Mouse (Mus musculus) spleen, postnatal 14 days (tissue): Measurements from ENCODE around the gene Acox2.

ENCODE experiments used
- DNase-seq, 2 experiments: peaks; one replicate each; pipeline ENCODE4 v3.0.0; 2021 to 2022; ENCODE audit warnings: low spot score in 2 of 2

The Acox2 gene

DNA sequence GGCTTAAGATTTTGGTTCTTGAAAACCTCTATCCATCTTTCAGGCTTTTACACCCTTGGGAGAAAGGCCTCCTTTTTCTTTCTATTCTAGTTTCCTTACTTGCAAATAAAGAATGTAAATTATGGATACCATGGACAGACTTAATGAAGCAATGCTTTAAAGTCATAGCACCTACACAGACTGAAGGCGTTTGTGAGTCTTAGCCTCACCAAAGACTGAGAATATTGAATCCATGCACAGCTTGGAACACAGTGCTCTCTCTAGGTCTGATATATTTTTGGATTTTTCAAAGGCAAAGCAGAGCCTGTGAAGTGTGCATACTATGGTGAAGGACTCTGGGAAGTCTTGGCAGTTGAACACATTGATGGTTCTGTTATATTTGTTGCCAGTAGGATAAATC lies 9.9 kb downstream of the Acox2 start:
- no peak for DNase-seq

DNA sequence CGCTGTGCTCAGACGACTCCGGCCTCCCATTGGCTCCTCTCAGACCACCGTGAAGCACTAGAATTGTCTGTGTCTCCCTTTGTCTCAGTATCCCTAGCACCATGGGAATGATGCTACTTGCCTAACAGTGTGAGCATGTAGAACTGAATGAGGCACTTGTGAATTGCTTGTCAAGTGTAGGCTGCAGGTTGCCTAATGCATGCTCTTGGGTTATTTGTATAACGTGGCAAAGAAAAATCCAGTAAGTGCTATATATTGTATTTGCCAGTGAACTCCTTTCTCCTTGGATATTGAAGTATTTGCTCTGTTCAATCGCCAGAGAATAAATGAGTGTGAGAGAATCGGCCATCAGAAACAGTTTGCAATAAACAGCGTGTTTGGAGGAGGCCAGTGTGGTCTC lies 12.3 kb downstream of the Acox2 start:
- no peak for DNase-seq

DNA sequence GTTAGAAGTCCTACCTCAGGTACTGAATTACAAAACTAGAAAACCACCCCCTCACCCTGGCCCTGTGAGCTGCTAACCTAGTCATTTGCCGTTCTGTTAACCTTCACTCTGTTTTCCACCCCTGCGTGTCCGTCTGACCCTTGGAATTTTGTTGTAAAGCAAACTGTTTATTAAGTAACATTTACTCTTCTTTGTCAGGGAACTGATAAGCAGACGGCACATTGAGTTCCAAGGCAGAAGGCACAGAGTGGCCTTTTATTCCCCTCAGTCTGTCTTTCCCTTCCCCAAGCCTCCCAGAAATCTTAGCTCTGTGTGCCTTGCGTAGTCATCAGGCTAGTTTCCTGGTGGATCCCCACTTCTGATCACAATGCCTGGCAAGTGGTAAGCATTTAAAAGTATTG lies 14.9 kb downstream of the Acox2 start:
- DNase-seq, result no peak

DNA sequence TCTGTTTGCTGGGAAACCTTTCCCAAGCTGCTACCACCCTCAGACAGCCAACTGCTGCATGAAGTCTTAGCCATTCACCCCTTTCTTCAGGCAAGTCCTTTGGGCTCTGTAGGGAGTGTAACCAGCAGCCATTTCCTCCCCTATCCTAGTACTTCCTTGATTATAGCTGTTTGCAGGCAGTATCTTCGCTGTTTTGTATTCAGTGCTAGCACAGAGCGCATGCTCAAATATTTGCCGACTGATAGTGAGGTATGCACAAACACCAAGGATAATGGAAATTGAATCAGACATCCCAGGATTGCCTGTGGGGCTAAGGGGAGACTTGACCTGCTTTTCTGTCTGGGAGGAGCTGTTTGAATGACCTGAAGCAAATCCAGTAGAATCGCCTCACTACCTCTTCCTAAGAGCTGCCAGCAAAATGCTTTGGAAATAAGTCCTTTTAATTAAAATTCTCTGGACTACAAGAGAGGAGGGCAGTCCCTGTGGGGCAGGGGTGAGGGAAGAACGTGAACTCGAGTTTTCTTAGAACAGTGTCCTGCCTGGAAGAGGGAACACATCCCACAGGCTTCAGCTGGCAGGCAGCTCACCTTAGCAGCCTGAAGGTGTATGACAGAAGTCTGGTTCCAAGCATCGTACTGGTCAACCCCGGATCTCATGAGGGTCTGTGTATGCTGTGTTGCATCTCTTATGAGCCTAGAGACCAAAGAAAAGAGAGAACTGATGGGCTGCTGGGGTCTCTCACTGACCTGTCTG lies 15.8 kb downstream of the Acox2 start:
- no peak for DNase-seq

DNA sequence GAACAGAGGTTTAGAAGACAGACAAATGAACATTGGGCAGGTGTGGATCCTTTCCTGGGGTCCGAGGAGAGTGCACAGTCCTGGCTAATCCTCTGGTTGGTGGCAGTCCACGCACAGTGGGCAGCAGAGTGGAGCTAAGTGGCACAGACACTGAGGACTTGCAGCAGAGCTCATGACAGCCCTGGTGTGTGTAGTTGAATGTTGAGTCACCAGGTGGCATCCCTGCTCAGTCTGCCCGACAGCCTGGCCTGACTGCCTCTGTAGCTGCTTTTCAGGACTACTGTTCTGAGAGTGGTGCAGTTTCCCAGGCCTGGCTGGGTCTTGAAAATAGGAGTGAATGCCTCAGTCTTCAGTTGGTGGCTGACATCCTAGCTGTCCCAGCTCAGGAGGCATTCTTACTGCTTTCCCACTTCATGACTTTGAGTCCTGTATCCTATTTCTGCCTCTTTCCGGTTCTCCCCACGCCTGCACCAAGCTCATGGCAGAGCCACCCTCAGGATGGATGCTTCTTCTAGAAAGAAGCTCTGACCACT lies 16.7 kb downstream of the Acox2 start:
- DNase-seq, result no peak

DNA sequence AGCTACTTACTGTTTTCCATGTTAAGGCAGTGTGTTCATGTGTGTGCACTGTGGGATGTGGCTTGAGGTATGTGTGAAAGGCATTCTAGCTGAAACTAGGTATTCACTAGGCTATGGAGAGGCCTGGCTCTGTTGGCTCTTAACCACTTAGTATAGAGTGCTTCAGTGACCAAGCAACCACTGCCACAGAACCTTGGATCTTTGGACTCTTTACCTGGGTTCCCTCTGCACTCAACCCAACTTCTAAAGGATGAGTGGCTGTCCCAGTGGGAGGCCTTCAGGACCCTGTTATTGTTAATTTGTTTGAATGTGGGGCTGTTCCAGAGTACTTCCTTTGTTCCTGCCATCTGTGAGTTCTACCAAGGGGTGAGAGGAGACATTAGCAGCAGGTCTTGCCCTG lies 17.3 kb downstream of the Acox2 start:
- DNase-seq, result no peak

DNA sequence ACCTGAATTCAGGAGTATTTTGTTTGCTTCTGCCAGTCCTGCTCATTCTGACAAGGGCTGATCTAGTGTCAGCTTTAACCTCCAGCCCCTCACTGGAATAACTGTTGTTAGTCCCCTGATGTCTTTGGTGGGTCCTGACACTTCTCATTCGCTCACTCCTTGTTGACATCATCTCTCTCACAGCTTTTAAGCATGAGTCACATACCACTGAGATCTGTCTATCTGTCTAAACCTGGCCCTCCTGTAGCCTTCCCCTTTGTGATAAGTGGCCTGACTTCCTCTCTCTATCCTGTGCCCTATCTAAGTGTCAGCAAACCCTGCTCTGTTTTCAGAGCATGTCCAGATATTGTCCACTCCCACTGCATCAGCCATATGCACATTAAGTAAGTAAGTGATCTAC lies 25.9 kb downstream of the Acox2 start:
- no peak for DNase-seq

DNA sequence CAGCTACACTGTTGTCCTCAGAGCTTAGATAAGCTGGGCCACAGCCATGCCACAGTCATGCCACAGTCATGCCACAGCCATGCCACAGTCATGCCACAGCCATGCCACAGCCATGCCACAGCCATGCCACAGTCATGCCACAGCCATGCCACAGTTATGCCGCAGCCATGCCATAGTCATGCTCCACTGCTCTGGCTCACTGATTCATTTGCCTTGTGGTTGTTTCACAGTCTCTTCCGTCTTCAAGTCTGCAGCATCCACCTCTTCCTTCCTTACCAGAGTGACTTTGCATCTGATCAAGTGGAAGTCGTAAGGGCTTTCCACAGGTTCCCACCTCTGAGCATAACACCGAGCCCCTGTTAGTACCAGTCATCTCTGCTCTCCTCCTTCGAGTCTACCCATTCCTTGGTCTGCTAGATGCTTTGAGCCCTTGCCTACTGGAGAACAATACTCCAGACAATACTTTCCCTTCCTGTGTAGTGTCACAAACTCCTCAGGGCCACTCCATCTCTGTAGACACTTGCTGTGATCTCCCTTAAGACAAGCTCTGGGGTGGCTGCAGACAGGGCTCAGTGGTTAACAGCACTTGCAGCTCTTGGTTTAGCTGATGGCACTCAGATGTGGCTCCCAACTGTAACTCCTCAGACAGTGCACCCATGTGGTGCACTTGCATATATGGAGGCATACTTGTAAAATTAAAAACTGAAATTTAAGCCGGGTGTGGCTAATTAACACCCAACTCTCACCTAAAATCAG lies 26.8 kb downstream of the Acox2 start:
- no peak for DNase-seq

DNA sequence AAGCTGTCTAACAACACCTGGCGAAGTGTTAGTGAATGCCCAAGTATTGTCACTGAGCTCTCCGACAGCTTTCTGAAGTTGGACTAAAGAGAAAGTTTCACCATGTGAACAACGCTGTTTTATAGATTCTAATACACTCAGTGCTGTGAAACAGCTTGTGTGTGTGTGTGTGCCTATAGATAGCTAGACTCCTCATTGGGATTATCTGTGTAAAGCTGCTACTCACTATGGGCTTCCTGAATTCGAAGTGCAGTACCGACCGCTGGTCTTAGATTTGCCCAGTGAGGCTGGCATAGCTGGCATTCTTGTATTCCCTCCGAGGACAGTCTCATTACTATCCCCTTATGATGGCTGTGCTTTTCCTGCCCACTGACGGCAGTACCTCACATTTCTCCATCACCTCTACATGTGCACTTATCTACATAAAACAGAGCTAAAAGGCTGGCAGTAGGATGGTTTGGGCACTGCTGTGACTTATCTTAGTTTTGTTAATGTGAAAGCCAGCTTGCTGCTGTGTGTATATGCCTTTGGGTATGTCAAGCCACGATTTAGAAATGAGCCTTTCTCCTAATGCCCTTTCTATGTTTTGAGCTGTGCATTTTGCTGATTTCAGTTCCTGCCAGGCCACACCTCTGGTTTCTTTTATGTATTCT lies 29.7 kb downstream of the Acox2 start:
- no peak for DNase-seq

DNA sequence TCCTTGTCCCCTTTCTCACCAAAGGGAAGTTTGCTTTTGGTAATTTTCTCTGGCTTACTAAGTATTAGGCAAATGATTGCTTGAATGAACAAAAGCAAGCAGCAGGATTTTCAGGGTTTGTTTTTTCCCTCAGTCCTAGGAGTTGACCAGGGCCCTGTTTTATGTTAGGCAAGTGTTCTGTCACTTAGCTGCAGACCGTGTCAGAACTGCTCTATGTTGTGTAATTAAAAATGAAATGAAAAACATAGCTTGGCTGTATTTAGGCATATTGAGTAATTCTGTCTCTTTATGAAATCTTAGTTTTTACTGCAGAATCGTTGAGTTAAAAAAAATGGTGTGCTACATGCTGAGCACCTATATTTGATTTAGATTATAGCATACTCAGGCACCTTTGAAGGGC lies 34.3 kb downstream of the Acox2 start:
- DNase-seq, result no peak

DNA sequence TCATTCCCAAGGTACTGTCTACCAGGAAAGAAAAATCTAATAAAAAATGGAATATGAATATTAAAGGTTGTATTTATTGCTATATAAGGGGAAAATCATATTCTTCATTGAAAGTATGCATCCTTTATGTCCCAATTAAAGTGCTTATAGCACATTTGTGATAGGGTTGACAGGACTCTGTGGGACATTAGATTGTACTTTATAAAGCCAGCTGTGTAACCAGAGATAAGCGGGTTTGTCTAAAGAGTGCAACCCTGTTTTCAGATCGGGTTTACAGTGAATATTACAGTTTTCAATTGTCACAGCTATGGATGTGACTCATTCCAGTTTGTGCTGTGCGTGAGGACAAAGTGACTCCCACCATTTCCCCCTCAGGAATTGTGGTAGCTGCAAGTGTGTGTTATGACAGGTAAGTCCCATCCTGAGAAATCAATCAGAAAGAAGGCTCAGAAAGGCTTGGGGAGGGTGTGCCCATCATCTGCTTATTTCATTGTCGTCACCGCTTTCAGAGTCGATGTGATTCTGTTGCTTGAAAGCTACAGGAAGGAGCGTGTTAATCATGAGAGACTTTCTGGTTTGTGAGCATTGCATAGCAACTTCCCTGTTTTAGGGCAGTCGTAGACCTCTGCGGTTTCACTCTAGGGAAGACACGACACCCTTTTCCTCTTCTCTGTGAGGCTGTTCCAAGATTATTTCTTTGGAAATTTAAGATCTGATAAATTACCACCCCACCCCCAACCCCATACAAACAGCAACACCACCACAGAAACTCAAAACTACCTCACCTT lies 35.5 kb downstream of the Acox2 start:
- no peak for DNase-seq

DNA sequence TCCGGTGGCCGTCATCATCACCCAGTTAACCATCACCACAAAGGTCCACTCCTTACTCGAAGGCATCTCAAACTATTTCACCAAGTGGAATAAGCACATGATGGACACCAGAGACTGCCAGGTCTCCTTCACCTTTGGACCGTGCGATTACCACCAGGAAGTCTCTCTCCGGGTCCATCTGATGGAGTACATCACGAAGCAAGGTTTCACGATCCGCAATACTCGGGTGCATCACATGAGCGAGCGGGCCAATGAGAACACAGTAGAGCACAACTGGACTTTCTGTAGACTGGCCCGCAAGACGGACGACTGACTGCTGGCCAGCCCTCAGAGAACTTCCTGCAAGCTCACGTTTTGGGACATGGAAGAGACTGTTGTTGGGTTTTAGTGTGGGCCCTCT lies 36.6 kb downstream of the Acox2 start:
- no peak for DNase-seq

DNA sequence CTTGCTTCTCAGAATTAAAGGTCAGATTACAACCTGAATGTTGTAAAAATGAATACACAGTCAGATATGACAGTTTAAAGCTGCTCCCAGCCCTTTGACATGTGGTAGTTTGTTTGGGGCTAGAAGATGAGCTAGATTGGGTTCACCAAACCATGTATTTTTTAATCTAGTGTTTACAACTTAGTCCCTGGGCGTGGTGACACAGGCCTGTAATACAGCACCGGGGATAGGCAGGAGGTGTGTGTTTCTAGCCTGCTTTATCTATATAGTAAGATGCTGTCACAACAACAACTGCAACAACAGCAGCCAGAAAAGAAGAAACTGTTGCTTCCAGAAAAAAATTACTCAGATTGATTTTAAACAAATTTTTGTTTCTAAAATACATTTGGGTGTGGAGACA lies 38.2 kb downstream of the Acox2 start:
- DNase-seq, result no peak

DNA sequence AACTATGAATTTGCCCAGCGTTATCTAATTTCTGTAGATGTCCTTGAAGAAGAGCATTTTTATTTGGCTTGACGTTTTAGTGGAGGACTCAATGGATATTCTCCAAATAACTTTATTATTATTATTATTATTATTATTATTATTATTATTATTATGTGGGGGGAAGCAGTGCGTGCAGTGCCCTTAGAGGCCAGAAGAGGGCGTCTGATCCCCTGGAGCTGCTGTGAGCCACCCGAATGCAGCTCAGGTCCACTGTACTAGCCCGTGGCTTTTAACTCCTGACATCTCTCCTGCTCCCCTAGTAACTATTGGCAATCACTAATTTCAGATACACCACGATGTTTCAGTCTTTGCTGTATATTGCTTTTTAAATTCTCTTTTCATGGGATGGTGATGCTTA lies 38.8 kb downstream of the Acox2 start:
- DNase-seq, result peak in 1 of 2 experiments; percentile 32

DNA sequence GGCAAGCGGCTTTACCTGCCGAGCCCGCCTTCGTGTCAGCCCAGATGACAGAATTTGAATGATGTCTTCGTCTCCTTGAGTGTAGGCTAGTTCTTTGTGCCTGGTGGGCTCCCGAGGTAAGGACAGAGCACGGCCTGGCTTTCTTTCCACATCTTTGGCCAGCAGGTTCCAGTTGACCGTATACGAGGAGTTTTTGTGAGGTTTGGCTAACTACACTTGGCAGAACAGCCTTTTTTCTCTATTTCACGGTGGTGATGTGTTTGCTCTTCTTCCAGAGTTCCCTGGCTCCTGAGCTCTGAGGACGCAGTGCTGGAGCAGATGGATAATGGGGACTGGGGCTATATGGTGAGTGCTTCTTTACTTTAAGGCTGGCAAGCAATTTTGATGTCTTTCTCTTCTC lies 39.3 kb downstream of the Acox2 start:
- DNase-seq, result no peak

DNA sequence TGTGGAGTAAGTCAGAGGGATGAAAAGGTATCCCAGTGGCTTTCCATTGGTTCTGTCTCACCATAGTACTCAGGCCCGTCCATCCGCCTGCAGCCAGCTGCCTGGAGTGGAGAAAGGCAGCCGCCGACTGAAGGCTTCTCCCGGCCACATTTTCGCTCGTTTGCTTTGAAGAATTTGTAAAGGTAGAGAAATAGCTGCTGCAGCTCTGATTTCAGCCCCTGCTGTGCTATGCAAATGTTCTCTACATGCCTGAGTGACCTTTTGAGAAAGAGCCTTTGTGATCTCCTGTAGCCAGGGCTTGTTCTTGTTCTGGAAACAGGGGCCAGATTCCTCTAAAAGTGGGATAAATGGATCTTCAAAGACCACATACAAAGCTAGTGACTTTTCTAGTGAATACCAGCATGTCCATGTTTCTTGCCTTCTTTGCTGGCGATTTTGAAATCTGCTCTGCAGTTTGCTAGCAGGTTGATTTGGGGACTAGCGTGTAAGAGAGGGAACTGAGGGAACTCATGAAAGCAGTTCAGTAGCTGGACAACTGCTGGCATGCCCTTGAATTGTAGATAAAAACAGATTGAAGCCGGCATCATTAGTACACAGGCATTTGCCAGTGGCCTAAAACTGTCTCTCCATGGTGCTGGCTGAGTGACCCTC lies 40.3 kb downstream of the Acox2 start:
- no peak for DNase-seq

DNA sequence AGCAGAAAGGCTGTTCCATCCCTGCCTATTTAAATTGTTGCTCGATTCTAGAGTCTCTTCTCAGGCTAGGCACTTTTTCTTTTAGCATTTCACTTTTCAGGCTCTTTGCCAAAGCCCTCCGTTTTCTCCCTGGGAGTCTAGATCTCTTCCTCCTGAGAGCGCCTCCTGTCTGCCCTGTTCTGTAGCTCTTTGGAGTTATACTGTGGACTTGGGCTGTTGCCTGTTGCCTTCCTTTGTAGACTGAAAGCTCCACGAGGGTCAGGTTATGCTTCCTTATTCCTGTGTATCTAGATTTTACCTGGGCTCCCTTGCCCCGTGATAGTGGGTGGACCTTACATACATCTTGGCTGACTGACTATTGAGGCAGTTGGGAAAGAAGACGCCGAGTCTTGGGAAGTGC lies 40.9 kb downstream of the Acox2 start:
- no peak for DNase-seq

DNA sequence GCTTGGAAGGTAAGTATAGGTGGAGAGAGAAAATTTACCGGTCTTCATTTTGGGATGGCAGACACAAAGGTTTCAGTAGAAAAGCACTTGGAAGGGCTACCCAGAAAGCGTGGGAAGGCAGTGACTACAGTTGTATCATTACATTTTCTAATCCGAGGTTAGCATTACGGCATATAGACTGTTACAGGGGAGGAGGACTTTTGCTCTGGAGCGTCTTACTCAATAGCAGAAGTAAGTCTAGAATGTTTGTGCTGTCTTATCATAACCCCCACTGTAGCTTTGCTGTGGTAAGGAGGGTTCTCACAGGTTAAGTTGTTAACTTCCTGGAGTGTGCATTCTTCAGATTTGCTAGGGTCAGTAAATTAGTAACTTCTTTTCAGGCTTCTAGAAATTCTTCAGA lies 43.1 kb downstream of the Acox2 start:
- DNase-seq, result no peak

DNA sequence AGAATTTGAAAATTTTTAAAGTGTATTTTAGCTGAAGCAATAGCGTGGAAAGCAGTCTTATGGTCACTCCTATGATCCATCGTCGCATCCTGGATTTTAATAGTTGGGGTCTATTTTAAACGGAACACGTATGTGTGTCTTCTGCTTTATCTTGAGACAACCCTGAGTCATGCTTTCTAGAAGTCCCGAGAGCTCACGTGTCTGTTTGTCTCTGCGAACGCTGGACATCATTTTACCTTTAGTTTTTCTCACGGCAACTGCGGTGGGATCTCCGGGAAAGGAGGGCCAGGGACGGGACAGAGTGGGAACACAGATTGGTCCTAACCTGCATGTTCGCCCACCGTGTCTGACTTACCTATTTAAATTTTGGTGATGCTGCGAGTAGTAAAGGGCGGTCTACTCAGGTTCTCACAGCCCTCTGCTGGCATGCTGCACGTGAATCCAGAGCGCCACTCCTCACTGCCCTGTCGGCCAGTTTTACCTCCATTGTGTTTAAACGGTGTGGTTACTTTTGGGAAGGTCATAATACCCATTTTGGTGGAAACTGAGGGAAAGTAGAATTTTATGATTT lies 43.9 kb downstream of the Acox2 start:
- no peak for DNase-seq

DNA sequence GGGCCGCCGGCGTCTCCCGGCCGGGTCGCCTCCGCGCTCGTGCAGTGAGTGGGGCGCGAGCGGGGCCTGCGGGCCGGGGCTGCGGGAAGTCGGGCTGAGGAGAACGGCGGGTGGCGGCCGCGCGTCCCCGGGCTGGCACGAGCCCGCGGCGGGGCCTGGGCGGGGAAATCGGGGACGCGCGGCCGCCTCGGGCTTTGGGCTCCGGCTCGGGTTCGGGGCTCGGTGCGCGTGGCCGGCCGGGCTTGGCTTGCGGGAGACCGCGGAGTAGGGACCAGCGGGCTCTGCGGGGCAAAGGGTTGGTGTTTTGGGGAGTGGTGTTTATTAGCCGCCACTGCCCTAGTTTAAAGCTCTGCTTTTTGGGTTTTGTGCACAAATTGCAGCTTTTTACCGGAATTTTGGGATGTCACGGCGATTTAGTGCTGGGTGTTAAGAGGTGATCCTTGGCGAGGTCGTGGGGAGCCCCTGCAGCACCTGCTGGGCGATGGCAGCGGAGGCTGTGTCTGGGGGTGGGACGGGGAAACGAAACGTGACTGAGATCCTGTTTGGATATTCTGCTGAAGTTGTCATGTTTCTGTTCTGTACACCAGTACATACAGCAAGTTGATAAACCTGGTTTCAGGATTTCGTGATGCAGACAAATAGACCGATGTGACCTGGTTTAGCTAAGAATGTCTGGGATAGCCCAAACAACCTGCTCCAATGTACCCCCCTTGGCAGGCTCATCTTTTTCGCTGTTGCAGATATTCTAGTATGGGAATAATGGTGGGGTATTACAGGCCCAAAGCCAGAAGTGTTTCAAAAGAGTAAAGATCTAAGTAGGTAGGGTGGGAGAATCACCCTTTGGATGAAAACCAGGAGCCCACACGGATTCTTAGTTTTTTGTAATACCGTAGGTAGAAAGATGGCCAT lies 44.6 kb downstream of the Acox2 start:
- peak; percentile 47 to 61 for DNase-seq
